Mouse (Mus musculus) inflammation-experienced regulatory T-cells, adult 6 months (primary cell): ENCODE data around the gene Ankrd13d. TPM values are rescaled to one million over a fixed set of nuclear protein-coding genes. Genes with fewer than 3 reads are reported as not detected.

ENCODE experiments used
- ATAC-seq: one replicate; pipeline ENCODE4 v1.8.0; 2017
- polyA plus RNA-seq, 3 experiments: library from polyadenylated mRNA; unstranded; fragments of 100-300 nt; shearing (Covaris generic); gene quantifications; one replicate each; pipeline ENCODE4 v1.2.1; 2017

The Ankrd13d gene
- 1 to 10 TPM in 2 of 3 experiments, under 1 TPM in 1; 0.87 to 3.0 (median 2.3) TPM for polyA plus RNA-seq

DNA sequence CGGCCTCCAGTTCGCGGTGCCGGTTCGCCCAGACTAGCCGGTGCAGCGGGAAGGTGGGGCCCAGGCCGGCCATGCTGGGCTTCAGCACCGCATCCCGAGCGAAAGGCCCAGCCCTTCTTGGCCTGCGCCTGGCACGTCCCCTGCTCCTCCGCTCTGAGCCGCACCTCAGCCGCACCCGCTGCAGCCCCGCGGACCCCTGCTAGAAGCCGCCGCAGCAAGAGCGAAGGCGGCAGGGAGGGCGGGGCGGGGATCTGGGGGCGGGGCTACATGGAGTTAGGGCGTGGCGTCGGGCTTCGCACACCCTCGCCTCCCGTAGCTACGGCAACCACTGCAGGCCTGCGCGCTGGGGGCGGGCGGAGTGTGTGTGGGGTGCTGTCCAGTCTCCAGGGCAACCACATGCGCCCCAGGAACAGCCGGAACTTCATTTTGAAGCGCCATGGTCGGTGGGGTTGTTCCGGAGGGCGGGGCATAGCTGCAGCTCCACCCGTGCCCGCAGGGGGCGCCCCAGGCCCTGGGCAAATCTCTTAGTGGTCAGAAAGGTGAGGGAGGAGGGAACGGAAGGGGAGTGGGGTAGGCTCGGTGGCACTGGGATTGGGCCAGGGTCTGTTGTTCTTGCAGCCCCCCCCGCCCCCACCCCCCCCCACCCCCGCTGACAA, at the start of gene Ankrd13d:
Ankrd13d (minus strand) TSS at position 240 of the 656 bp plus-strand sequence.
- peak; percentile 81 for ATAC-seq

DNA sequence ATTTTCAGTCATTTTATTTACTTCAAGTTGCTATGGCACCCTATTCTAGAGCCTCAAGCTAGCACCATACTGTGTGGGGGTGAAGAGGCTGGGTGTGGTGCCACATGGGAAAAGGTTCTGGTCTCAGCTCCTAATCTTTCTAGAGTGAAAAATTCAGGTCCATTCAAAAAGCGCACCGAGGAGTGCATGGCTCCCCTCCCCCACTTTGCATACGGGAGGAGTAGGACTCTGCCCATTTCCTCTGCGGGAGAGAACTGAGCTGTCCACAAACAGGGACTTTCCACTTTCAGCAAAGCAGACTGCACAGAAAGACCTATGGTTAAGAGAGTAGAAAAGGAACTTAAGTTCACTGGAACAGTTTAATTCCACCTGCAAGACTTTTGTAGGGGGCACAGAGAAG, 49.7 kb upstream of the Ankrd13d start:
- peak; percentile 62 for ATAC-seq

DNA sequence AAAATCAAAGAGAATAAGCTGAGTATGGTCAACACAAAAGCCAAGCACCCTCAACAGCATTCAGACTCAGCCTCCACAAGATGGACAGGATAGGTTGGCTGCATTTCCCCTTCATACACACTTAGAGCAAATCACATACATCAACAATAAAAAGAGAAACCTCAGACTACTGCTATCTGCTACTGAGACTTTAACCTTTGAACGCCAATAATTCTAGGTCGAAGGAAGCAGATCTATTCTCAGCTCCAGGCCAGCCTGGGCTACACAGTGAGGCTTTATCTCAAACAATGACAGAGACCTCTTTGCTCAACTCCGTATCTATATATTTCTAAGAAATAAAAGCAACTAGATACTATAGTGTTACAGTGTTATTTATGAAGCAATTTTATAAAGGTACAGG, 48.3 kb upstream of the Ankrd13d start:
- no peak for ATAC-seq

DNA sequence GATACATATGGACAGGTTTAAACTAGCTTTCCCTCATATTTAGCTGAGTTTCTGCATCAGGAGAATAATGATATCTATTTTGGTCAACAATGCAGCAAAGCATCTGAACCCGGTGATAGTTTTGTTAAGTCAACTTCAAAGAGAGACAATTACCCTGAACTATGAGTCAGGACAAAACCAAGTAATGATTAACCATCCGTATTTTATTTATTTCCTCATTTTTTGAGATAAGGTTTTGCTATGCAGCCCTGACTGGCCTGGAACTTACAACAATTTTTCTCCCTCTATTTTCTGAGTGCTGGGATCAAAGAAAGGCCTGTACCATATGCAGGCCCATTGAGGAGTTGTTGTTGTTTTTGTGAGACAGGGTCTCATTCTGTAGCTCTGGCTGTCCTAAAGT, 47.7 kb upstream of the Ankrd13d start:
- ATAC-seq: no peak

- ATAC-seq: no peak
These were observed 45.9 kb upstream of the Ankrd13d start for GRCm38 (mm10) chr19:4328737-4329304.

GRCm38 (mm10) chr19:4326881-4327280, 43.9 kb upstream of the Ankrd13d start:
- ATAC-seq: no peak

- no peak for ATAC-seq
These were observed 43.2 kb upstream of the Ankrd13d start for GRCm38 (mm10) chr19:4326106-4326505.

- ATAC-seq: no peak
These were observed 39.2 kb upstream of the Ankrd13d start for GRCm38 (mm10) chr19:4322134-4322533.

DNA sequence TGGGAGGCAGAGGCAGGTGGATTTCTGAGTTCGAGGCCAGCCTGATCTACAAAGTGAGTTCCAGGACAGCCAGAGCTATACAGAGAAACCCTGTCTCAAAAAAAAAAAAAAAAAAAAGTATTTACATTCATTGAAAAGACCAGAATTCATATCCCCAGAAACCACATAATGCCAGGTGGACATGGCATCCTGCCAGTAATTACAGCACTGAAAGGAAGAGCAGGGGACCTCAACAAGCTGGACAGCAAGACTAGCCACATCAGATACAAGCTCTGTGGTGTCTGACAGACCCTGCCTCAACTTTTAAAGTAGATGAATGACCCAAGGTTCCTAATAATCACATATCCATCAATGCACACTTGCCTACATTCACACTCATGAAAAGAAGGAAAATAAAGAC, 38.7 kb upstream of the Ankrd13d start:
- no peak for ATAC-seq

GRCm38 (mm10) chr19:4319272-4319671, 36.3 kb upstream of the Ankrd13d start:
- ATAC-seq: no peak

DNA sequence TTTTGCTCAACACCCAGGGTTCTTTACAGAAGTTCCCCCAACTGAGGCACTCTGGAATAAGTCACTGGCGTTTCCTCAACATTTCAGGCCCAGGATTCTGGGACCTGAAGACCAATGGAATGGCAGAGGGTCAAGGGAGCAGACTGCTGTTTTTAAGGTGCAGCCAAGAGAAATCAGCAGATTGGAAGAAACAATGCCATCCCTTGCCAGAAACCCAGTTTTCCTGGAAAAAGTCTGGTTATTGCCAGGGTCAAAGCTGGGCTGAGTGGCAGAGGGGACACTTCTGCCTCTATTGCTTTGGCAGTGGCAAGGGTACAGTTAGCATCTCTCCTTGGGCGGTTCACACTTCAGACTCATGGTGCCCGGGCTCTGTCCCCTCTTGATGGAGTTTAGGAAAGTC, 34.2 kb upstream of the Ankrd13d start:
- ATAC-seq: no peak

- ATAC-seq: no peak
These were observed 32.4 kb upstream of the Ankrd13d start for GRCm38 (mm10) chr19:4315223-4315944.

DNA sequence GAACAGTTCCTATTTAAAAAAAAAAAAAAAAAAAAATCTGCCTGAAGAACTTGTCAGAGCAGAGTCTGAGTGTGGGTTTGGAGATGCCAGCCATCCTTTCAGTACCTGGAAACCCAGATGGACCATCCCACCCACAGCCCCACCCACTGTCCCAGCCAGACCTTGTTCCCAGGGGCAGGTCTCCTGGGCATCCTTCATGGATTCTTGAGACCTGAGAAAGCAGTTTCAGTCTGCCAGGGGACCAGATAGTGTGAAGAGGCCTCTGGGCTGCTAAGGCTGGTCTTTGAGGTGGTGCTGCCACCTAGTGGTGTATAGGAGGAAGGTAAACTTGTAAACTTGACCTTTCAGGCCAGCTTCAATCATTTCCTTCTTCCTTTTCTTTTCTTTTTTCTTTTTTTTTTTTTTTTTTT, 26.8 kb upstream of the Ankrd13d start:
- ATAC-seq: peak; percentile 56

DNA sequence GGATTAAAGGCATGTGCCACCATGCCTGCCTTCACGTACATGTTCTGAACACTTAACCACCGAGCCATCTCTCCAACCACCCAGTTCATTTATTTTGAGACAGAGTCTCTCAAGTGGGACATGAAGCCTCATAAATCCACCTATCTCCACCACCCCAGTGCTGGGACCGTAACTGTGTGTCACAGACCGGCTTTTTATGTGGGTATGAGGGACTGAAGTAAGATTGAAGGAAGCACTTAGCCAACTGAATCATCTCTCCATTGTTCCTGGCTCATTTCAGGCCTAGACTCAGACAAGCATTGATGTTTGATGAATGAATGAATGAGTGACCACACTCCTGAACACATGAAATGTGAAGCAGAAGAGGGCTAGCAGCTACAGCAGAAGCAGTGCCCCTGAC, 26.4 kb upstream of the Ankrd13d start:
- ATAC-seq: no peak

- ATAC-seq: no peak
These were observed 23.2 kb upstream of the Ankrd13d start, which contains the start of gene Grk2 for GRCm38 (mm10) chr19:4306190-4306577. Grk2 (minus strand) TSS chr19:4306222.

DNA sequence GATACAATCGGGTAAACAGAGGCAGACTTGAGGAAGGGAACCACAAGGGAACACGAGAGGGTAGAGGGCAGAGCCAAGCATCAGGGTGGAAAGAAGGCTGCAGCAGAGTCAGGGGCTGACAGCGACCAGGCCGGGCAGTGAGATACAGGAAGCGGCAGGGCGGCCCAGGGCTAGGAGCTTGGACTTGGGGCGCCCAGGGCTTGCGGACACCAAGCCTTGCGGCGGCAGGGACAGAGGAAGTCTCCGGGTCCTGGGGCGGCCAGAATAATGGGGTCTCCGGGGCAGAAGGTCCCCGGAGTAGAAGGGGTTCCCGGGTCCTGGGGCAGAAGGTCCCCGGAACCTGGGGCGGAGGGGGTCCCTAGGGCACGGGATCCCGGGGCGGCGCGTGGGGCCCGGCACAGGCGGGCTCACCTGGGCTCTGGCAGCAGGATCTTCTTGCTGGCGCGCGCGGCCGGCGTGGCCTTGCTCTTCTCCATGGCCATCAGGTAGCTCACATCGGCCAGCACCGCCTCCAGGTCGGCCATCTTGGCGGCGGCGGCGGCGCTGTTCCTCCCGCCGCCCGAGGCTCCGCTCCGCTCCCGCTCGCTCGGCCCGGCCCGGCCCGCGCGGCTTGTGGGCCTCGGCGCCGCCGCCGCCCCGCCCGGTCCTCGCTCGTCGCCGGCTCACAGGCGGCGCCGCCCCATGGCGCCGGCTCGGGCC, 22.7 kb upstream of the Ankrd13d start:
- ATAC-seq: no peak

- peak; percentile 51 for ATAC-seq
These were observed 22.0 kb upstream of the Ankrd13d start for GRCm38 (mm10) chr19:4304871-4305321.

- ATAC-seq: no peak
These were observed 21.4 kb upstream of the Ankrd13d start for GRCm38 (mm10) chr19:4304251-4304821.

DNA sequence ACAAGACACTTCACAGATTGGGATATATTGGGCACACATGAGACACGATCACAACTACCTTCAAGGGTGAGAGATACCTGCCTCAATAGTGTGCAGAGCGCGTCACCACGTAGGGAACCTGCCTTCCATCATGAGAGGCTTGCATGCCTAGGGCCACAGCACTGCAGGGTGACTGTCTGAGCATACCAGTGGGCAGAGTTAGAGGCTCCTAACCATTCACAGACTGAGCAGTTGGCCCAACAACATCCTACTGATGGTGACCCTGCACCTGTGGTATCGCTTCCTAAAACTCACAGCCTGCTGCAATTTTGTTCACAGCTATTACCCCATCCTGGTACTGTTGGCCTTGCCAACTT, 20.7 kb upstream of the Ankrd13d start:
- ATAC-seq: no peak

DNA sequence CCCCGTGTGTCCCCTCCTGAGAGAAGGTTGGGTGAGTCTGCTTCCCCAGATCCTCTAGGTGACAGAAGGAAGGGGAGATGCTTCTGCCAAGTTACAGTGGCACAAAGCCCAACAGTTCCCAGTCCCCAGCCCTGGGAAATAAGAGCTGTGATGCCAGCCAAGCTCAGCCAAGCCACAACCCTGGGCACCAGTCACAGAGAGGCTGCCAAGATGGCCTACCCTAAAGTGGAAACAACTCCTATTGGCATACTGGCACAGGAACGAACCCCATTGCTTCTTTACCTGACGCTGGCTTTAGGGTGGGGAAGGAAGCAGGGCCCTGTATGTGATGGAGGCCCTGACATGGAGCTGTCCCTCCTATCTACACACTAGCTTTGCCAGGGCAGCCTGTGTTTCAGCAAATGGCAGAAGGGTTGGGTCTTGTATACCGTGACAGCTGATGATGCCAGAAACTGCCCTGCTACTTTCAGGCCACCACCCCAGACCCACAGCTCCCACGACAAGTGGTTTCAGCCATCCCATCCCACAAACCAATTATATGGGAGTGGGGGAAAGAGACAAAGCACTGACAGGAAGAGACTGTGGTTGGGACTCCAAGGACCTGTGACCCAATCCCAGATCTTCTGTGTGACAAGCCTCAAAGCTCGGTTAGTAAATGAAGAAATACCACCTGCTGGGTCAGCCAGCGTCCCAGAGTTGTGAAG, 20.2 kb upstream of the Ankrd13d start:
- ATAC-seq: no peak

DNA sequence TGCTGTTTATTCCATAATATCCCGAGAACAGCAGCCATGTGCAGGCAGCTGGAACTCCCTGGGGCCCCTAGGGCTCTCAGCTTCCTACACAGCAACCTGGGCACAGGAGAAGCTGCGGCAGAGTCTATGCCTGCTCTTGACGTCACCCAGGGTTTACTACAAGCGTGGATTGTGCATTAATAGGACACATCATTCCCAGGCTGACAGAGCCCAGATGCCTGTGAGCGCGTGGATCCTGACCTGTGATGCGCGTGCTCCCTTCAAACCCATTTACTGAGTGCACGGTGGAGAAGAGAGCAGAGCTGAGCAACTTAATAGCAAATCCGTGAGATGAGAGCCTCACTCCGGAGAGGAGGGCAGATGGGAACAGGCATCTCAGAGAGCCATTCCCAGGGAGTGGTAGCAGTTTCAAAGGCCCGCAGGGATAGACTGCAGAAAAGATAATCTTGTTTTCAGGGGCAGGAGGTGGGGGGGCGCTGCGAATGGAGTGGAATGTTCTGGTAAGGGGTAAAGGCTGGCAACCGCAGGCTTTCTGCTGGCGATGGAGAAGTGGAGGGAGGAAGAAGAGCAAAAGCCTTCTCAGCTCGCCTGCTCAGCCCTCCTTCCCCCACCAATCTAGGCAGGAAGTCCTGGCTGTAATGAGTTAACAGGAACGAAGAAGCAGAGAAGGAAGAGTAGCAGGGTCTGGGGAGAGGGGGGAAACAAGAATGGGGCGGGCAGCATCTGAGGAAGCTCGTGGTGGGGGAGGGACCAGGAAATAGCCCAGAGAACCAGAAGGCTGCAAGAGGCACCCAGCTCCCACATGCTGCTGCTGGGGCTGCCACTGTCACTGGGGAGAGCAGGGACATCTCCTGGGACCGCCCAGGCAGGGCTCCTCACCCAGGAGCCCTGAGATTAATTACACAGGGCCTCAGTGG, 19.1 kb upstream of the Ankrd13d start:
- peak; percentile 23 for ATAC-seq
